Comparison of ENCODE assay signal across 12 mouse cellular contexts in the genomic region with DNA sequence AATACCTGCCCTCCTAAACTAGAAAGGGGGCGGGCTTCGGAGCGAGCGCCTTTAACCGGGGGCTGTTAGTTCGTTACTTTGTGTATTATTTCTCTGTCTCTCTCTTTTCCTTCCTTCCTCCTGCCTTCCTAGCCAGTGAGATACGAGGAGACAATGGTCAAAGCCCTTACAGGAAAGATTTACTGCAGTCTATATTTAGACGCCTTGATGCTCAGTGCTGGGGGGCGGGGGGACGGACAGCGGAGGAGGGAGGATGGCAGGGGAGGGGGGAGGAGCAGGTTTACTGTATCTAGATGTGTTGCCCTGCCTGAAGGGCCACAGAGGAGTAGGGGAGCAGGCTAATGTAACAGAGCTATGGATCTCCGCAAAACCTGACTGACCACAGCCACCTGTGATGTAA. TPM values are rescaled to one million over a fixed set of nuclear protein-coding genes. Genes with fewer than 3 reads are reported as not detected.
DNase-seq lines count a peak whose midpoint lies in the region; ATAC-seq and TF ChIP-seq lines count a peak whose summit lies in the region.
"Had no signal": no experiment of that assay in that cellular context is flagged by ENCODE, and none has a peak within 500 bp of the region (broad histone marks: within the 10 kb centered on the region; RNA-seq: fewer than 3 reads in every experiment).

No protein-coding gene starts in this region.

- peak overlapping the region; percentile 43; the same call in 1 of the 2 replicates for H3K27ac ChIP-seq in heart, embryonic 15.5 days
- H3K27ac ChIP-seq in embryonic facial prominence, embryonic 14.5 days (replicated peaks; ENCODE audit: low read depth, low read length), result no peak overlapping the region

- no peaks in the 10 kb centered on the region for H3K36me3 ChIP-seq in heart, embryonic 15.5 days
- H3K36me3 ChIP-seq in E14TG2a.4 (ENCODE audit: insufficient read depth, low read length), result no peaks in the 10 kb centered on the region
- H3K36me3 ChIP-seq in embryonic facial prominence, embryonic 14.5 days (ENCODE audit: control insufficient read depth, insufficient read depth, low read length), result no peaks in the 10 kb centered on the region

- 10% methylated on average over 12 of the region's 12 CpGs for WGBS in heart, embryonic 15.5 days
- 27% methylated on average over 12 of the region's 12 CpGs for WGBS in embryonic facial prominence, embryonic 14.5 days

- intact Hi-C loops in heart, postnatal 14 days (cut with DNase I), result no loop called here

- H3K4me1 ChIP-seq in heart, embryonic 15.5 days (replicated peaks), result peaks cover 26% of the 10 kb centered on the region
- H3K4me1 ChIP-seq in E14TG2a.4 (replicated peaks; ENCODE audit: low read depth, low read length), result peaks cover 62% of the 10 kb centered on the region
- H3K4me1 ChIP-seq in embryonic facial prominence, embryonic 14.5 days (ENCODE audit: control insufficient read depth, insufficient read depth, low read length), result no peaks in the 10 kb centered on the region

- no peaks in the 10 kb centered on the region for H3K27me3 ChIP-seq in heart, embryonic 15.5 days
- no peaks in the 10 kb centered on the region for H3K27me3 ChIP-seq in E14TG2a.4 (ENCODE audit: insufficient read depth, low read length)
- no peaks in the 10 kb centered on the region for H3K27me3 ChIP-seq in embryonic facial prominence, embryonic 14.5 days (replicated peaks; ENCODE audit: control insufficient read depth, insufficient read depth, low read length)

- peak overlapping the region; percentile 20; the same call in 1 of the 2 replicates for H3K9ac ChIP-seq in heart, embryonic 15.5 days
- H3K9ac ChIP-seq in embryonic facial prominence, embryonic 14.5 days (ENCODE audit: low read depth, low read length), result no peak overlapping the region

- no peak overlapping the region for H3K4me3 ChIP-seq in heart, embryonic 15.5 days
- H3K4me3 ChIP-seq in E14TG2a.4 (replicated peaks; ENCODE audit: low read length), result peak overlapping the region; percentile 52
- H3K4me3 ChIP-seq in embryonic facial prominence, embryonic 14.5 days (ENCODE audit: low read depth, low read length), result no peak overlapping the region

- no peak for TF ChIP-seq CTCF in E14TG2a.4 (conservative IDR thresholded peaks at IDR 0.05; ENCODE audit: low read length)

- no peak; the same call in 1 of the 2 replicates for ATAC-seq in heart, embryonic 15.5 days (replicated peaks; ENCODE audit: insufficient number of reproducible peaks, insufficient read depth, low FRiP score, low read depth)
- no peak for ATAC-seq in embryonic facial prominence, embryonic 14.5 days (ENCODE audit: low read depth)

- no peaks in the 10 kb centered on the region for H3K9me3 ChIP-seq in heart, embryonic 15.5 days (replicated peaks)
- peaks cover 2% of the 10 kb centered on the region for H3K9me3 ChIP-seq in E14TG2a.4 (ENCODE audit: low read length)
- H3K9me3 ChIP-seq in embryonic facial prominence, embryonic 14.5 days (ENCODE audit: control insufficient read depth, low read length), result peaks cover 4% of the 10 kb centered on the region; the same call in 1 of the 2 replicates

- H3K4me2 ChIP-seq in heart, embryonic 15.5 days, result peak overlapping the region; percentile 51
- H3K4me2 ChIP-seq in embryonic facial prominence, embryonic 14.5 days (ENCODE audit: low read depth, low read length), result peak overlapping the region; percentile 10; the same call in 1 of the 2 replicates

- no peak for DNase-seq in heart, postnatal 14 days
- DNase-seq in kidney, postnatal 4 days, result peak; percentile 36 to 53
- DNase-seq in kidney, adult 11 months, result no peak
- no peak for DNase-seq in embryonic facial prominence, embryonic 14.5 days (ENCODE audit: low spot score)
- no peak for DNase-seq in right cerebral cortex, postnatal 14 days
- DNase-seq in right cerebral cortex, postnatal 25 days, result no peak
- DNase-seq: cerebellum, adult 8-10 months; lung, adult 18-20 months had no signal

RNA-seq across cellular contexts. Expression of a gene that starts 12.6 kb away (rescaled TPM):
- 3.9 and 4.1 TPM in 2 replicates for polyA plus RNA-seq in heart, embryonic 15.5 days (2015; fragmentation: Nextera tagmentation; extraction: Ambion mirVana)
- 10 to 100 TPM; 24.8 to 27.0 TPM for total RNA-seq in heart, postnatal 14 days (2021)
- 2.8 and 3.0 TPM in 2 replicates for polyA plus RNA-seq in embryonic facial prominence, embryonic 14.5 days (2014; fragmentation: Nextera tagmentation; extraction: Ambion mirVana)

RNA-seq across cellular contexts. Expression of a gene that starts 38.3 kb away (rescaled TPM):
- polyA plus RNA-seq in heart, embryonic 15.5 days (2015; fragmentation: Nextera tagmentation; extraction: Ambion mirVana), result 7,334 and 9,932 TPM in 2 replicates
- total RNA-seq in heart, postnatal 14 days (2021), result over 10,000 TPM; 16,479 to 17,190 TPM
- polyA plus RNA-seq in embryonic facial prominence, embryonic 14.5 days (2014; fragmentation: Nextera tagmentation; extraction: Ambion mirVana), result 37.4 and 56.5 TPM in 2 replicates
- total RNA-seq: CH12.LX; left cerebral cortex, postnatal 25 days had no signal

Comparison
In these comparisons a context has a peak if more than half of its experiments do, and no peak if none do; other contexts are left out.
1. DNase-seq: peak in kidney, postnatal 4 days (2 of 2); none in heart, postnatal 14 days (0 of 2), kidney, adult 11 months (single experiment), embryonic facial prominence, embryonic 14.5 days (single experiment), right cerebral cortex, postnatal 14 days (single experiment) and right cerebral cortex, postnatal 25 days (single experiment).
2. RNA of a gene that starts 38.3 kb away (polyA plus RNA-seq): 7,334 to 9,932 TPM in heart, embryonic 15.5 days; 37.4 to 56.5 TPM in embryonic facial prominence, embryonic 14.5 days; every median in the first group is over 100 times any median in the second.